ENCODE assay signal across 8 mouse cellular contexts in genomic region chr13:58287822-58288221, GRCm38 (mm10). TPM values are rescaled to one million over a fixed set of nuclear protein-coding genes. Genes with fewer than 3 reads are reported as not detected.
A peak's percentile ranks its signal among the peaks of the same experiment; 100 is the strongest.
DNase-seq lines count a peak whose midpoint lies in the region; ATAC-seq lines count a peak whose summit lies in the region.

No protein-coding gene starts in this region.

- ATAC-seq in hindbrain, embryonic 11.5 days (ENCODE audit: low FRiP score): no peak
- no peak for ATAC-seq in hindbrain, embryonic 13.5 days (ENCODE audit: low FRiP score)
- peak; percentile 53; the same call in 1 of the 2 replicates for ATAC-seq in intestine, embryonic 14.5 days (replicated peaks; ENCODE audit: low FRiP score, low TSS enrichment, low read depth)
- ATAC-seq in midbrain, embryonic 14.5 days (ENCODE audit: low FRiP score, low TSS enrichment): no peak

- H3K36me3 ChIP-seq in hindbrain, embryonic 11.5 days (ENCODE audit: control insufficient read depth, insufficient read depth, low read length): no peaks in the 10 kb centered on the region
- no peaks in the 10 kb centered on the region for H3K36me3 ChIP-seq in hindbrain, embryonic 13.5 days
- H3K36me3 ChIP-seq in intestine, embryonic 14.5 days (ENCODE audit: control insufficient read depth, insufficient read depth, low read length): no peaks in the 10 kb centered on the region
- no peaks in the 10 kb centered on the region for H3K36me3 ChIP-seq in midbrain, embryonic 14.5 days (ENCODE audit: control insufficient read depth, insufficient read depth, low read length)

- WGBS in hindbrain, embryonic 11.5 days: 13% methylated on average over 13 of the region's 13 CpGs
- 13% methylated on average over 13 of the region's 13 CpGs for WGBS in hindbrain, embryonic 13.5 days
- WGBS in intestine, embryonic 14.5 days: 12% methylated on average over 13 of the region's 13 CpGs
- 11% methylated on average over 13 of the region's 13 CpGs for WGBS in midbrain, embryonic 14.5 days

- H3K27me3 ChIP-seq in hindbrain, embryonic 11.5 days (ENCODE audit: control insufficient read depth, insufficient read depth, low read length): no peaks in the 10 kb centered on the region
- H3K27me3 ChIP-seq in hindbrain, embryonic 13.5 days: no peaks in the 10 kb centered on the region
- no peaks in the 10 kb centered on the region for H3K27me3 ChIP-seq in intestine, embryonic 14.5 days (replicated peaks; ENCODE audit: control insufficient read depth, insufficient read depth, low read length)
- no peaks in the 10 kb centered on the region for H3K27me3 ChIP-seq in midbrain, embryonic 14.5 days (ENCODE audit: control insufficient read depth, insufficient read depth, low read length)

- H3K4me3 ChIP-seq in hindbrain, embryonic 11.5 days (ENCODE audit: low read depth, low read length): no peak overlapping the region
- no peak overlapping the region for H3K4me3 ChIP-seq in hindbrain, embryonic 13.5 days
- no peak overlapping the region for H3K4me3 ChIP-seq in intestine, embryonic 14.5 days (ENCODE audit: low read depth, low read length)
- no peak overlapping the region for H3K4me3 ChIP-seq in midbrain, embryonic 14.5 days (replicated peaks; ENCODE audit: low read depth, low read length)

- no peak overlapping the region for H3K27ac ChIP-seq in hindbrain, embryonic 11.5 days (ENCODE audit: low read depth, low read length)
- H3K27ac ChIP-seq in hindbrain, embryonic 13.5 days: no peak overlapping the region
- no peak overlapping the region for H3K27ac ChIP-seq in intestine, embryonic 14.5 days (ENCODE audit: low read depth)
- no peak overlapping the region for H3K27ac ChIP-seq in midbrain, embryonic 14.5 days (replicated peaks; ENCODE audit: low read depth, low read length)

- no peak overlapping the region for H3K4me2 ChIP-seq in hindbrain, embryonic 11.5 days (replicated peaks; ENCODE audit: low read depth, low read length)
- no peak overlapping the region for H3K4me2 ChIP-seq in hindbrain, embryonic 13.5 days
- H3K4me2 ChIP-seq in intestine, embryonic 14.5 days (ENCODE audit: low read length): no peak overlapping the region
- H3K4me2 ChIP-seq in midbrain, embryonic 14.5 days (ENCODE audit: low read length): no peak overlapping the region

- H3K4me1 ChIP-seq in hindbrain, embryonic 11.5 days (replicated peaks; ENCODE audit: control insufficient read depth, insufficient read depth, low read length): 0 out of 2 replicates have a peak, but pooled peaks cover 2% of the 10 kb centered on the region
- H3K4me1 ChIP-seq in hindbrain, embryonic 13.5 days (replicated peaks): peaks cover 2% of the 10 kb centered on the region
- H3K4me1 ChIP-seq in intestine, embryonic 14.5 days (replicated peaks; ENCODE audit: control insufficient read depth, insufficient read depth, low read length): no peaks in the 10 kb centered on the region
- no peaks in the 10 kb centered on the region; the same call in 1 of the 2 replicates for H3K4me1 ChIP-seq in midbrain, embryonic 14.5 days (ENCODE audit: control insufficient read depth, insufficient read depth, low read length)

- peak; percentile 91 for DNase-seq in hindbrain, embryonic 11.5 days (ENCODE audit: low spot score)
- DNase-seq in cerebellum, adult 9-10 months: peak; percentile 58
- DNase-seq in frontal cortex, postnatal 25 days (ENCODE audit: low spot score in 2 of 2): peak; percentile 30 to 65
- peak; percentile 91 for DNase-seq in intestine, embryonic 14.5 days (ENCODE audit: low spot score)
- peak; percentile 52 to 66 for DNase-seq in left cerebral cortex, postnatal 25 days (ENCODE audit: low spot score in 2 of 2)
- DNase-seq in midbrain, embryonic 14.5 days: peak; percentile 88
- DNase-seq in spleen, postnatal 4 days (ENCODE audit: low spot score in 2 of 2): peak; percentile 75 to 95

- intact Hi-C loops in left cerebral cortex, postnatal 25 days (cut with DNase I): loop anchor here (1.0 to 5.0 kb wide), 3 partner anchors 97 to 301 kb away; partner anchors contain the start of gene 2210016F16Rik

- no peaks in the 10 kb centered on the region for H3K9me3 ChIP-seq in hindbrain, embryonic 11.5 days (ENCODE audit: control insufficient read depth, low read length)
- no peaks in the 10 kb centered on the region for H3K9me3 ChIP-seq in hindbrain, embryonic 13.5 days
- H3K9me3 ChIP-seq in intestine, embryonic 14.5 days (ENCODE audit: control insufficient read depth, low read length): no peaks in the 10 kb centered on the region
- no peaks in the 10 kb centered on the region for H3K9me3 ChIP-seq in midbrain, embryonic 14.5 days (ENCODE audit: control insufficient read depth, low read length)

- H3K9ac ChIP-seq in hindbrain, embryonic 11.5 days (ENCODE audit: low read depth, low read length): no peak overlapping the region
- H3K9ac ChIP-seq in hindbrain, embryonic 13.5 days: no peak overlapping the region
- no peak overlapping the region for H3K9ac ChIP-seq in intestine, embryonic 14.5 days (ENCODE audit: low read length)
- no peak overlapping the region for H3K9ac ChIP-seq in midbrain, embryonic 14.5 days (replicated peaks; ENCODE audit: low read length)

RNA-seq across cellular contexts. Expression of gene Gkap1, which starts 12.3 kb away (rescaled TPM):
- polyA plus RNA-seq in hindbrain, embryonic 11.5 days (2014; fragmentation: Nextera tagmentation; extraction: Ambion mirVana): 37.3 and 45.2 TPM in 2 replicates
- 28.4 and 31.0 TPM in 2 replicates for polyA plus RNA-seq in hindbrain, embryonic 13.5 days (2015; fragmentation: Nextera tagmentation; extraction: Ambion mirVana)
- polyA plus RNA-seq in intestine, embryonic 14.5 days (2014; fragmentation: Nextera tagmentation; extraction: Ambion mirVana): 21.0 and 21.5 TPM in 2 replicates
- 10 to 100 TPM; 16.8 to 18.3 TPM for total RNA-seq in left cerebral cortex, postnatal 25 days (2021)
- polyA plus RNA-seq in midbrain, embryonic 14.5 days (2014; fragmentation: Nextera tagmentation; extraction: Ambion mirVana): 25.2 TPM in 2 replicates
